Mouse (Mus musculus): ENCODE data around the gene Ttc23. TPM values are rescaled to one million over a fixed set of nuclear protein-coding genes. Genes with fewer than 3 reads are reported as not detected.

The Ttc23 gene
- polyA plus RNA-seq, 1 experiment from 2014 or later, result 7.8 TPM

GRCm38 (mm10) chr7:67699301-67699700 is 52.1 kb downstream of the Ttc23 start:
- no peaks in the 10 kb centered on the region; the same call in 1 of the 2 replicates for H3K27me3 ChIP-seq (ENCODE audit: control insufficient read depth, insufficient read depth, low read length)

GRCm38 (mm10) chr7:67700846-67701245 is 53.6 kb downstream of the Ttc23 start:
- Histone ChIP-seq H3K27ac (no peak overlapping the region), H3K4me2 (replicated peaks) (no peak overlapping the region), H3K4me1 (replicated peaks; ENCODE audit: control insufficient read depth, insufficient read depth, low read length) (peaks cover 5% of the 10 kb centered on the region; the same call in 1 of the 2 replicates), H3K9ac (no peak overlapping the region), H3K36me3 (replicated peaks; ENCODE audit: control insufficient read depth, insufficient read depth) (no peaks in the 10 kb centered on the region; the same call in 1 of the 2 replicates), H3K27me3 (ENCODE audit: control insufficient read depth, insufficient read depth, low read length) (no peaks in the 10 kb centered on the region; the same call in 1 of the 2 replicates), H3K4me3 (replicated peaks; ENCODE audit: low read length) (no peak overlapping the region), H3K9me3 (ENCODE audit: control insufficient read depth, low read length) (no peaks in the 10 kb centered on the region)
- ATAC-seq (ENCODE audit: low FRiP score) (no peak), DNase-seq (ENCODE audit: low spot score) (no peak)

More at GRCm38 (mm10) chr7:67699301-67699700, 52.1 kb downstream of the Ttc23 start:
- no peak overlapping the region for H3K27ac ChIP-seq
- H3K4me2 ChIP-seq (replicated peaks), result no peak overlapping the region
- 98% methylated on average over 4 of the region's 4 CpGs for WGBS
- H3K9ac ChIP-seq, result no peak overlapping the region
- H3K9me3 ChIP-seq (ENCODE audit: control insufficient read depth, low read length), result no peaks in the 10 kb centered on the region
- DNase-seq (ENCODE audit: low spot score), result no peak
- no peak for ATAC-seq (ENCODE audit: low FRiP score)
- no peak overlapping the region for H3K4me3 ChIP-seq (replicated peaks; ENCODE audit: low read length)
- H3K36me3 ChIP-seq (replicated peaks; ENCODE audit: control insufficient read depth, insufficient read depth), result no peaks in the 10 kb centered on the region; the same call in 1 of the 2 replicates
- H3K4me1 ChIP-seq (replicated peaks; ENCODE audit: control insufficient read depth, insufficient read depth, low read length), result peaks cover 5% of the 10 kb centered on the region; the same call in 1 of the 2 replicates

- Histone ChIP-seq H3K27ac (no peak overlapping the region), H3K27me3 (ENCODE audit: control insufficient read depth, insufficient read depth, low read length) (no peaks in the 10 kb centered on the region; the same call in 1 of the 2 replicates), H3K9me3 (ENCODE audit: control insufficient read depth, low read length) (no peaks in the 10 kb centered on the region), H3K9ac (no peak overlapping the region), H3K4me2 (replicated peaks) (no peak overlapping the region), H3K36me3 (replicated peaks; ENCODE audit: control insufficient read depth, insufficient read depth) (no peaks in the 10 kb centered on the region; the same call in 1 of the 2 replicates), H3K4me1 (replicated peaks; ENCODE audit: control insufficient read depth, insufficient read depth, low read length) (peaks cover 5% of the 10 kb centered on the region; the same call in 1 of the 2 replicates), H3K4me3 (replicated peaks; ENCODE audit: low read length) (no peak overlapping the region)
- 59% methylated on average over 17 of the region's 17 CpGs for WGBS
- DNase-seq (ENCODE audit: low spot score) (no peak), ATAC-seq (ENCODE audit: low FRiP score) (no peak)
Observed at GRCm38 (mm10) chr7:67701252-67701914, 54.2 kb downstream of the Ttc23 start.

GRCm38 (mm10) chr7:67708160-67708559 is 61.0 kb downstream of the Ttc23 start:
- peaks cover 8% of the 10 kb centered on the region; the same call in 1 of the 2 replicates for H3K9me3 ChIP-seq (ENCODE audit: control insufficient read depth, low read length)
- no peak overlapping the region for H3K27ac ChIP-seq
- no peak overlapping the region for H3K9ac ChIP-seq
- no peak for DNase-seq (ENCODE audit: low spot score)
- 0 out of 2 replicates have a peak, but pooled peaks cover 6% of the 10 kb centered on the region for H3K36me3 ChIP-seq (replicated peaks; ENCODE audit: control insufficient read depth, insufficient read depth)
- H3K4me1 ChIP-seq (replicated peaks; ENCODE audit: control insufficient read depth, insufficient read depth, low read length), result no peaks in the 10 kb centered on the region
- WGBS, result 69% methylated on average over 6 of the region's 6 CpGs
- H3K4me3 ChIP-seq (replicated peaks; ENCODE audit: low read length), result no peak overlapping the region
- ATAC-seq (ENCODE audit: low FRiP score), result peak; percentile 27; the same call in 1 of the 2 replicates
- H3K27me3 ChIP-seq (ENCODE audit: control insufficient read depth, insufficient read depth, low read length), result no peaks in the 10 kb centered on the region; the same call in 1 of the 2 replicates
- H3K4me2 ChIP-seq (replicated peaks), result no peak overlapping the region

GRCm38 (mm10) chr7:67710216-67710615 is 63.0 kb downstream of the Ttc23 start:
- Histone ChIP-seq H3K4me2 (replicated peaks) (no peak overlapping the region), H3K27ac (no peak overlapping the region), H3K27me3 (ENCODE audit: control insufficient read depth, insufficient read depth, low read length) (no peaks in the 10 kb centered on the region), H3K4me1 (replicated peaks; ENCODE audit: control insufficient read depth, insufficient read depth, low read length) (peaks cover 9% of the 10 kb centered on the region), H3K9ac (no peak overlapping the region), H3K9me3 (ENCODE audit: control insufficient read depth, low read length) (peaks cover 10% of the 10 kb centered on the region; the same call in 1 of the 2 replicates), H3K4me3 (replicated peaks; ENCODE audit: low read length) (no peak overlapping the region), H3K36me3 (replicated peaks; ENCODE audit: control insufficient read depth, insufficient read depth) (0 out of 2 replicates have a peak, but pooled peaks cover 7% of the 10 kb centered on the region)
- WGBS, result 82% methylated on average over 7 of the region's 7 CpGs
- no peak for DNase-seq (ENCODE audit: low spot score)
- ATAC-seq (ENCODE audit: low FRiP score), result no peak

- H3K36me3 ChIP-seq (replicated peaks; ENCODE audit: control insufficient read depth, insufficient read depth), result 0 out of 2 replicates have a peak, but pooled peaks cover 7% of the 10 kb centered on the region
- WGBS, result 32% methylated on average over 19 of the region's 19 CpGs
- H3K9me3 ChIP-seq (ENCODE audit: control insufficient read depth, low read length), result peaks cover 10% of the 10 kb centered on the region; the same call in 1 of the 2 replicates
- peak; percentile 67; the same call in 1 of the 2 replicates for ATAC-seq (ENCODE audit: low FRiP score)
- H3K4me3 ChIP-seq (replicated peaks; ENCODE audit: low read length), result no peak overlapping the region
- no peak overlapping the region for H3K9ac ChIP-seq
- H3K4me1 ChIP-seq (replicated peaks; ENCODE audit: control insufficient read depth, insufficient read depth, low read length), result peaks cover 9% of the 10 kb centered on the region
- peak overlapping the region; percentile 68 for H3K27ac ChIP-seq
- DNase-seq (ENCODE audit: low spot score), result peak; percentile 80
- peak overlapping the region; percentile 11; the same call in 1 of the 2 replicates for H3K4me2 ChIP-seq (replicated peaks)
- no peaks in the 10 kb centered on the region for H3K27me3 ChIP-seq (ENCODE audit: control insufficient read depth, insufficient read depth, low read length)
Observed at GRCm38 (mm10) chr7:67713820-67714510, 66.8 kb downstream of the Ttc23 start.

GRCm38 (mm10) chr7:67715176-67715575 is 68.0 kb downstream of the Ttc23 start:
- 61% methylated on average over 7 of the region's 7 CpGs for WGBS
- Histone ChIP-seq H3K27ac (peak overlapping the region; percentile 68; the same call in 1 of the 2 replicates), H3K4me3 (replicated peaks; ENCODE audit: low read length) (no peak overlapping the region), H3K4me1 (replicated peaks; ENCODE audit: control insufficient read depth, insufficient read depth, low read length) (peaks cover 9% of the 10 kb centered on the region), H3K27me3 (ENCODE audit: control insufficient read depth, insufficient read depth, low read length) (no peaks in the 10 kb centered on the region), H3K9me3 (ENCODE audit: control insufficient read depth, low read length) (peaks cover 10% of the 10 kb centered on the region; the same call in 1 of the 2 replicates), H3K4me2 (replicated peaks) (no peak overlapping the region), H3K36me3 (replicated peaks; ENCODE audit: control insufficient read depth, insufficient read depth) (0 out of 2 replicates have a peak, but pooled peaks cover 7% of the 10 kb centered on the region), H3K9ac (no peak overlapping the region)
- no peak for ATAC-seq (ENCODE audit: low FRiP score)
- no peak for DNase-seq (ENCODE audit: low spot score)

- WGBS, result 56% methylated on average over 11 of the region's 11 CpGs
- ATAC-seq (ENCODE audit: low FRiP score) (no peak), DNase-seq (ENCODE audit: low spot score) (no peak)
- Histone ChIP-seq H3K4me3 (replicated peaks; ENCODE audit: low read length) (no peak overlapping the region), H3K9me3 (ENCODE audit: control insufficient read depth, low read length) (peaks cover 10% of the 10 kb centered on the region; the same call in 1 of the 2 replicates), H3K36me3 (replicated peaks; ENCODE audit: control insufficient read depth, insufficient read depth) (0 out of 2 replicates have a peak, but pooled peaks cover 7% of the 10 kb centered on the region), H3K27me3 (ENCODE audit: control insufficient read depth, insufficient read depth, low read length) (no peaks in the 10 kb centered on the region), H3K4me2 (replicated peaks) (no peak overlapping the region), H3K9ac (no peak overlapping the region), H3K4me1 (replicated peaks; ENCODE audit: control insufficient read depth, insufficient read depth, low read length) (peaks cover 9% of the 10 kb centered on the region), H3K27ac (no peak overlapping the region)
Observed at GRCm38 (mm10) chr7:67716213-67716878, 69.1 kb downstream of the Ttc23 start.

Data from hindbrain, embryonic 14.5 days (tissue).